Mouse (Mus musculus) liver, embryonic 13.5 days (tissue): ENCODE results near the gene Bend3. TPM values are rescaled to one million over a fixed set of nuclear protein-coding genes. Genes with fewer than 3 reads are reported as not detected.

Experiments
- ATAC-seq: fragments of 200-750 bp; cut with Nextera tagmentation; 2 replicates; pipeline ENCODE4 v1.8.0; 2017; ENCODE audit warnings: low read depth, mild to moderate bottlenecking, moderate number of reproducible peaks, moderate library complexity
- DNase-seq: peaks from one replicate; pipeline ENCODE4 v3.0.0; 2022
- H3K27ac ChIP-seq: fragments of 300-500 bp; sonication (generic); 2 replicates; pipeline ENCODE4 v1.5.1; 2015; ENCODE audit warnings: moderate library complexity, mild to moderate bottlenecking, inconsistent platforms
- H3K27me3 ChIP-seq: fragments of 300-500 bp; sonication (generic); 2 replicates; pipeline ENCODE4 v1.6.1; 2015; ENCODE audit warnings: mild to moderate bottlenecking, inconsistent platforms
- H3K36me3 ChIP-seq: fragments of 300-500 bp; sonication (generic); 2 replicates; pipeline ENCODE4 v1.6.1; 2015; ENCODE audit warnings: mild to moderate bottlenecking, inconsistent platforms
- H3K4me1 ChIP-seq: fragments of 300-500 bp; sonication (generic); replicated peaks from 2 replicates; pipeline ENCODE4 v1.6.1; 2015; ENCODE audit warnings: inconsistent platforms
- H3K4me2 ChIP-seq: fragments of 300-500 bp; sonication (generic); 2 replicates; pipeline ENCODE4 v1.6.1; 2015; ENCODE audit warnings: inconsistent platforms, mild to moderate bottlenecking, moderate library complexity
- H3K4me3 ChIP-seq: fragments of 300-500 bp; sonication (generic); replicated peaks from 2 replicates; pipeline ENCODE4 v1.5.1; 2015; ENCODE audit warnings: mild to moderate bottlenecking, inconsistent platforms
- H3K9ac ChIP-seq: fragments of 300-500 bp; sonication (generic); 2 replicates; pipeline ENCODE4 v1.6.1; 2015; ENCODE audit warnings: mild to moderate bottlenecking, inconsistent platforms
- H3K9me3 ChIP-seq: fragments of 300-500 bp; sonication (generic); replicated peaks from 2 replicates; pipeline ENCODE4 v1.6.1; 2016; ENCODE audit warnings: inconsistent platforms
- WGBS: fragments of 180-500 bp; shearing (Covaris S2); methylation state at CpG from one replicate; pipeline ENCODE4 v1.1.7; 2015; ENCODE audit not compliant: insufficient replicate concordance; 5-methylcytosine and 5-hydroxymethylcytosine counted together
- polyA plus RNA-seq: library from polyadenylated mRNA; unstranded; fragments of >200 nt; fragmentation: Nextera tagmentation; extraction: Ambion mirVana; gene quantifications from 2 replicates; pipeline ENCODE4 v1.2.1, GENCODE M21; 2015

The Bend3 gene
- polyA plus RNA-seq: 1.2 and 1.4 TPM in 2 replicates

DNA sequence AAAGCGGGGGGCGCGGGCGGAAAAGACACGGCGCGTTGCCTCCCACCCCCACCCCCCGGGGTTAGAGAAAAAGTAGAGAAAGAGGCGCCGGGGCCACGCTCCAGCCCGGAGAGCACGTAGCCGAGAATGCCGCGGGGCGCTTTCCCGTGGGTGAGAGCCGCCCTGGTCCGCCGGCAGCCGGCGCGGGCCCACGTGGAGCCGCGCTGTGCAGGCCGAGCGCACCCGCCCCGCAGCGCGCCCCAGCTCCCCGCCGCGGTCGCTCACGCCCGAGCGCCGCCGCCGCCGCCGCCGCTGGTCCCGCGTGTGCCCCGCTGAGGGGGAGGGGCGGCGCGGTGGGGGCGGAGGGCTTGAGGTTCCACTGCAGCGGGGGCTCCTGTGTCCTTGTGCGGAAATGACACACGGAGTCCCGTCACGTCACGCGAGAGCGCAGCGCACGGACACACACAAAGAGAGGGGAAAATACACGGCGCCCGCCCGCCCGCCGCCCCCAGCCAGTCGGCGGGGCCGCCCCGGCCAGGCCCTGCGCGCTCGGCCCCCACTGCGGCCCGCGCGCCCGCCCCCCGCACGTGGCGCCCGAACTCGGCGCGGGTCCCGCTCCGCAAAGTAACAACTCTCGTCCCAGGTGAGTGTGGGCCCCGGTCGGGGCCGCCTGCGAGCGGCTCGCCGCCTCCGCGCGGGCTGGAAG is at the start of gene Bend3:
Gene Bend3, plus strand, starts transcription at position 81 of the 685 bp plus-strand sequence.
- peaks cover 62% of the 10 kb centered on the region for H3K4me1 ChIP-seq
- under 1% methylated on average over 85 of the region's 101 CpGs for WGBS

DNA sequence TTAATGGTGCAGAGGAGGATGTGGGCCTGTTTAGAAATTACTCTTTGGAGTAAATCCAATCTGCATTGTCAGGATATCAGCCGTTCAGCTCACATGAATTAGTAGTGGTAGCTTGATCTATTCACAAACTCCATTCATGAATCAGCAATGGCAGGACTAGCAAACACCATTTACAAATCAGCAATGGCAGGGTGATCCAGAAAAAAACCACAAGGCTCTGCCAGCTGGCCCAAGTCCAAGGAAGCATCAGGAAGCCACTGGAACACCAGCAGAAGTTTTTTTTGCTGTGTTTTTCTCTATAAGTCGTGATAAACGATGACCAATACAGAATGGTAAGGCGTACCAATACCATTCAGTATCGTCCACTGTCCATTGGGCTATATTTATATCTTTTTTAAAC is 48.0 kb upstream of the Bend3 start:
- no peaks in the 10 kb centered on the region for H3K36me3 ChIP-seq
- no peak overlapping the region for H3K4me2 ChIP-seq
- no peak overlapping the region for H3K27ac ChIP-seq
- ATAC-seq (no peak), DNase-seq (no peak)
- H3K9me3 ChIP-seq: no peaks in the 10 kb centered on the region
- H3K27me3 ChIP-seq: no peaks in the 10 kb centered on the region
- 80% methylated on average over 5 of the region's 5 CpGs for WGBS
- H3K9ac ChIP-seq: no peak overlapping the region
- H3K4me3 ChIP-seq: no peak overlapping the region
- no peaks in the 10 kb centered on the region for H3K4me1 ChIP-seq

More for the DNA sequence above, at the start of gene Bend3:
- no peaks in the 10 kb centered on the region for H3K9me3 ChIP-seq
- no peaks in the 10 kb centered on the region for H3K27me3 ChIP-seq
- H3K9ac ChIP-seq: peak within 1 kb of the TSS; percentile 90
- ATAC-seq (peak; percentile 25), DNase-seq (peak; percentile 36)
- no peaks in the 10 kb centered on the region for H3K36me3 ChIP-seq
- peak within 1 kb of the TSS; percentile 88 for H3K27ac ChIP-seq
- peak within 1 kb of the TSS; percentile 99 for H3K4me2 ChIP-seq
- H3K4me3 ChIP-seq: peak within 1 kb of the TSS; percentile 83

DNA sequence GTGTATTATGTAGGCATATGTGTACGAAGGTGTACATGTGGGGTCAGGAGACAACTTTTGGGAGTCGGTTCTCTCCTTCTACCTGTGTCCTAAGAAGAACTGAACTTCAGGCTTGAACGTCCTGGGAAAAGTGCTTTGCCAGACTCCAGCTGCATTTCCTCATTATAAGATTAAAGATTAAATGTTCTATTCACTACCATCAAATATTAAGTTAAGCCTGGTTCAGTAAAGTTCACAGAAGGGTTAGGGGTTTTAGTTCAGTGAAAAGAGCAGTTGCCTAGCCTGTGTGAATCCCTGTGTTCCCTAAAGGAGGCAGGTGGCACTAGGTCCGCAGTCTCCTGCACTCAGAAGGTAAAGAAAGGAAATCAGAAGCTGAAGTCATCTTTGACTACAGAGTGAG is 44.3 kb upstream of the Bend3 start:
- Histone ChIP-seq H3K4me2 (no peak overlapping the region), H3K4me1 (peaks cover under 1% of the 10 kb centered on the region; the same call in 1 of the 2 replicates), H3K9me3 (no peaks in the 10 kb centered on the region), H3K27ac (no peak overlapping the region), H3K27me3 (no peaks in the 10 kb centered on the region), H3K4me3 (no peak overlapping the region), H3K36me3 (no peaks in the 10 kb centered on the region), H3K9ac (no peak overlapping the region)
- no peak for DNase-seq
- WGBS: 77% methylated on average over 4 of the region's 4 CpGs
- no peak for ATAC-seq

DNA sequence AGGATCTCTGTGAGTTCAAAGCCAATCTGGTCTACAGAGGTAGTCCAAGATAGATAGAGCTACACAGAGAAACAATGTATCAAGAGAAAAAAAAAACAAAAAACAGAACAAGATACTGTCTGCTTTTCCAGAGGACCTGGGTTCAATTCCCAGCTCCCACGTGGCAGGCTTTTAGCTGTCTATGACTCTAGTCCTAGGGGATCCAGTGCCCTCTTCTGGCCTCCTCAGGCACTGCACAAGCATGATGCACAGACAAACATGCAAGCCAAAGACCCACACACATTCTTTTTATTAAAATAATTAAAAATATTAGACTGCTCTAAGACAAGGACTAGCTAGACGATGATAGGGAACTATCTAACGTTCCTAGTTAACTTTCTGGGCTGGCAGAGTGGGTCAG is 42.9 kb upstream of the Bend3 start:
- Histone ChIP-seq H3K36me3 (no peaks in the 10 kb centered on the region), H3K9me3 (no peaks in the 10 kb centered on the region), H3K27me3 (no peaks in the 10 kb centered on the region), H3K4me3 (no peak overlapping the region), H3K27ac (no peak overlapping the region), H3K9ac (no peak overlapping the region), H3K4me1 (peaks cover 10% of the 10 kb centered on the region; the same call in 1 of the 2 replicates), H3K4me2 (no peak overlapping the region)
- ATAC-seq: no peak
- 67% methylated on average over 3 of the region's 3 CpGs for WGBS
- no peak for DNase-seq

DNA sequence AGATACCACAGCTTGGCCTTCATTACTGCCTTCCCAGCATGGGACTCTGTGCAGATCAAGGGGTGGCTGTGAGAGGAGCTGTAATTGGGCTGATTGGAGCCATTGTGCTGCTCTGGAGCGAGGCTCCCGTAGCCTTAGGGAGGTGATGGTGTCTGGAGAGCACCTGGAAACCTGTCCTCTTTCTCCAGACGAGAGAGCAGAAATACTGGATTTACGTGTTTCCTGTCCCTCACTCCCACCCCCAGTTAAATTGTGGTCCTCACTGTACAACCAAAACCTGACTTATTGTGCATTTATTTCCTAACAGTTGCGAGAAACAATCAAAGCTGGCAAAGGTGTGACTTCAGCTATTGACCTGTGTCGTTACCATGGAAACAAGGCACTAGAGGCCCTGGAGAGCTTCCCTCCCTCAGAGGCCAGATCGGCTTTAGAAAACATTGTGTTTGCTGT is 39.1 kb upstream of the Bend3 start:
- H3K4me2 ChIP-seq: no peak overlapping the region
- peaks cover 10% of the 10 kb centered on the region; the same call in 1 of the 2 replicates for H3K4me1 ChIP-seq

DNA sequence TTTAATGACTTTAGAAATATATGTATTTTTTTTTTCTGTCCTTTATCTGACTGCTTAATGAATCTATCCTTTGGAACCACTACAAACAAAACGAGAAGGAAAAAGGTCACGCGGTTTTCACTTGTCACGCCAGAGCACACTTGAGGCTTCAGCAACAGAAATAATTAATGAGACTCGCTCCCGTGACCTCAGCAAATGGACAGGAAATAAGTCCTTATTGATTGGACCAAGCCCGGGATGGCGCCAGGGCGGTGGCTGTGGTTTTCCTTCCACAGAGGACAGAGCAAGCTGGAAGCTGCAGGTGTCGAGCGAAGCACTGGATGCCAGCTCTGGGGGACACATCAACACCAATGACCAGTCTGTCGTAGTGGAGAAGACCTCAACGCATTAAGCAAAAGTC is 38.6 kb upstream of the Bend3 start:
- no peak for DNase-seq
- Histone ChIP-seq H3K27ac (no peak overlapping the region), H3K4me2 (no peak overlapping the region), H3K4me1 (peaks cover 10% of the 10 kb centered on the region; the same call in 1 of the 2 replicates), H3K4me3 (no peak overlapping the region), H3K27me3 (no peaks in the 10 kb centered on the region), H3K36me3 (no peaks in the 10 kb centered on the region), H3K9ac (no peak overlapping the region), H3K9me3 (no peaks in the 10 kb centered on the region)
- WGBS: 47% methylated on average over 13 of the region's 13 CpGs
- ATAC-seq: no peak

More for the DNA sequence above, 39.1 kb upstream of the Bend3 start:
- Histone ChIP-seq H3K36me3 (no peaks in the 10 kb centered on the region), H3K9me3 (no peaks in the 10 kb centered on the region), H3K27me3 (no peaks in the 10 kb centered on the region), H3K27ac (no peak overlapping the region), H3K4me3 (no peak overlapping the region), H3K9ac (no peak overlapping the region)
- WGBS: 58% methylated on average over 7 of the region's 7 CpGs
- no peak for ATAC-seq
- no peak for DNase-seq

DNA sequence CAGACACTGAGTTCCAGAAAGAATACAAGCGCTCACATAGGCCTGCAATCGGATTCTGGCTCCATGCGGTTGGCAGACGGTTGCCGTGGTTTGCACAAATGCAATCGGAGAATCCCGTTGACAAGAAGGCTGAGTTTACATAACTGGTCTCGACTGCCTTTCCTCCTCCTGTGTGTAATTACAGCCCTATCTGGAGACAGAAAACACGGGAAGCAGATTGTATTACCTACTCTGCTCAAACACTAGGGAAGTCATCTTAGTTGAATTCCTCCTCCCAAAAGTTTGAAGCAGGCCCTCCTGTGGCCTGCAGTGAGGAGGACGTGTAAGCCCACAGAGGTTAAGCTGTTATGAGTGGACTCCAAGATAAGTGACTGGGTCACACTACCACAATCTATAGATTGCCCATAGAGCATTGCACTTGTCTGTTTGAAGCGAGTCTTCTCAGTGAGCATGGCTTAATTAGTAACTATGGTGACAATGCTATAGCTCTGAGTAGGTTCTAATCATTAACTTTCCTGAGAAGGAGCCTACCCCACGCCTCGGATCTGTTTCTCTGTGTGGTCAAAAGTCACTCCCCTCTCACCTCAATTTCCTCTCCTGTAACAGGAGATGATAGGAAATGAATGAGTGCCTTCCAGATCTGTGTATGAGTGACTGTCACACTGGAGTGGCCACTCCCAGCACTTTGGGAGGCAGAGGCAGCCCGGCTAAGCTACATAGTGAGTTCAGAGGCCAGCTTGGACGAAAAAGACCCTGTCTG is 37.5 kb upstream of the Bend3 start:
- no peak overlapping the region for H3K4me2 ChIP-seq
- ATAC-seq: peak; percentile 77
- no peaks in the 10 kb centered on the region for H3K9me3 ChIP-seq
- no peak overlapping the region for H3K4me3 ChIP-seq
- H3K36me3 ChIP-seq: no peaks in the 10 kb centered on the region
- DNase-seq: no peak
- peaks cover 10% of the 10 kb centered on the region; the same call in 1 of the 2 replicates for H3K4me1 ChIP-seq
- peak overlapping the region; percentile 57 for H3K27ac ChIP-seq
- no peak overlapping the region for H3K9ac ChIP-seq
- no peaks in the 10 kb centered on the region for H3K27me3 ChIP-seq
- 61% methylated on average over 15 of the region's 15 CpGs for WGBS

DNA sequence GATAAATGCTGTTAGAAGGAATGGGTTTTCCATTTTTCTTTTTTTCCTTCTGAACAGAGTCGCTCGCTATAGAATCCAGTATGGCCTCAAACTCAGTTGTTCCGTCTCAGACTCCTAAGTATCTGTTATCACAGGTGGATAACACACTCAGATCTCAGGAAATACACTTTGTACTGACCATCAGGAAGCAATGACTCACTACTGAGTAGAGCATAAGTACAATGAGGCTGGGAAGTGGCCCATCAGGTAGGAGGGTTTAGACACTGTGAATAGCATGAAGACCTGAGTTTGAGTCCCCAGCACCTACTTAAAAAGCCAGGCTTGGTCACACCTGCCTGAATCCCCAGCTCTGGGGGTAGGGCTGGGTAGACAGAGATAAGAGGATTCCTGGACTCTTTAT is 30.0 kb upstream of the Bend3 start:
- Histone ChIP-seq H3K4me2 (no peak overlapping the region), H3K27me3 (no peaks in the 10 kb centered on the region), H3K4me1 (peaks cover 17% of the 10 kb centered on the region), H3K9me3 (no peaks in the 10 kb centered on the region), H3K27ac (no peak overlapping the region), H3K9ac (no peak overlapping the region), H3K4me3 (no peak overlapping the region), H3K36me3 (no peaks in the 10 kb centered on the region)
- ATAC-seq: no peak
- 78% methylated on average over 3 of the region's 3 CpGs for WGBS
- DNase-seq: no peak

DNA sequence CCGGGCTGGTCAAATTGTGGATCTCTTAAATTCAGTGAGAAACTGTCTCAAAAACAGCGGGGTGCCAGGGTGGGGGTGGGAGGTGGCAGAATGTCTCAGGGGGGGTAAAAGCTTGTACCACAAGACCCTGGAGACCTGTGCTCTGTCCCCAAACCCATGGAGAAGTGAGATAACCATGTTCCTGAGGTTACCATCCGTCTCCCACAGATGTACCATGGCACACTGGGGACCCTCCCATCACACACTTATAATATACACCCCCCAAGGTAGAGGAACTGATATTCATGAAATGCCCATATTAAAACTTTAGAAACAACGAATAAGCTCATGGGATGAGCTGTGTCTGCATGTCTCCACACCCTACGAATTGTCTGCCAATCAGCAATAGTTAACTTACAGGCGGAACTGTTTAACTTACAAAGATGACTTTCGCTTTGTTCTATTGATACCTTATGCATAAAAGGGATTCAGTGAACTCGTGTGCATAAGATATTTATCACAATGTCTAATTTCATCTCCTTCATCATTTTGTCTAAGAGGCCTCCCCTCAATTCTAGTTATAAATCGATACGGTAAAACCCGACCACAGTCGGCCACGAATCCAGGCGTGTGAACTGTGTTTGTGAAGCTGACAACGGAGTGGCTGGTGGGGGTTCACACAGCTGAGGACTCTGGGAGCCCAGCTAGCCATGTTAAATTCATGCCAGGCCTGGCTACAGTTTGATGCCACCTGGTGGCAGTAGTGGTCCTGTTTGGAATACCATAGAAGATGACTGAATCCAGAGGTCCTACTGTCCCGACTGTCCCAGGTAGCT is 26.6 kb upstream of the Bend3 start:
- Histone ChIP-seq H3K4me3 (peak overlapping the region; percentile 29), H3K9me3 (no peaks in the 10 kb centered on the region), H3K27me3 (no peaks in the 10 kb centered on the region), H3K9ac (peak overlapping the region; percentile 10; the same call in 1 of the 2 replicates), H3K36me3 (no peaks in the 10 kb centered on the region), H3K4me1 (peaks cover 17% of the 10 kb centered on the region), H3K4me2 (peak overlapping the region; percentile 55), H3K27ac (no peak overlapping the region)
- 17% methylated on average over 16 of the region's 16 CpGs for WGBS
- DNase-seq (peak; percentile 28), ATAC-seq (peak; percentile 61)

DNA sequence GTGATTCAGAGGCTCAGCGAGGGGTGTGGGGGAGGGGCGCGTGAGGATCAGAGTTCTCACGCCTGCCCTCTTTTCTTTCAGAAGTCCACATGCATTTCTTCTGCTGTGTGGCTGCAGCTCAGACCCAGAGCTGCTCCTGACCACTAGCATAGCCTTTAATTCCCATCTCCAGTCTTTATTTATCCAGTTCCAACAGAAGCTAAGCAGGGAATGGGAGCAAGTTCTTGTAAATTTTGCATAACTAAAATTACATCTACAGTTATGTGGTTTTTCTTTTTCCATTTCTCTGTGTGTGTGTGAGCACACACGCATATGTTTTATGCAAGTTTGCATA is 26.0 kb upstream of the Bend3 start:
- 17% methylated on average over 5 of the region's 5 CpGs for WGBS
- Histone ChIP-seq H3K4me2 (peak overlapping the region; percentile 55), H3K27me3 (no peaks in the 10 kb centered on the region), H3K36me3 (no peaks in the 10 kb centered on the region), H3K9me3 (0 out of 2 replicates have a peak, but pooled peaks cover 4% of the 10 kb centered on the region), H3K4me3 (peak overlapping the region; percentile 29), H3K27ac (no peak overlapping the region), H3K4me1 (peaks cover 17% of the 10 kb centered on the region), H3K9ac (no peak overlapping the region)
- ATAC-seq (no peak), DNase-seq (no peak)

DNA sequence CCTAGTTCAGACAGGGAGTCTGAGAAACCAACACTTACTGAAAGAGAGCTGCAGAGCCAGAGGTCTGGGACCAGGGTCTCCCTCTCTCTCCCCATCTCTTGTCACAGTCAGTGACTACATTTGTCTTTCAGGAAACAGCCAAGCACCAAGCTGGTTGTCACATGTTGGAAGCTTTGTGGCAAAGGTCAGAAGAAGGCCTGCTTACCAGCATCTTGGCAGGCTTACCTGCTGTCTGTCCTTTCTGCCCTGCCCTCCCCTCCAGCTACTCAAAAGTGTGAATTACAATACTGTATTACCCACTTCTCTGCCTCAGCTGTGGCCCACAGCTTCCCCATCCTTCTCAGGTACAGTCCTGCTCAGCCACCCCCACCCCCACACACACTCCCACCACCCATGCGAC is 24.4 kb upstream of the Bend3 start:
- 39% methylated on average over 1 of the region's 1 CpGs for WGBS
- no peak overlapping the region for H3K4me2 ChIP-seq
- H3K4me3 ChIP-seq: no peak overlapping the region
- no peak overlapping the region for H3K9ac ChIP-seq
- no peak for DNase-seq
- H3K9me3 ChIP-seq: 0 out of 2 replicates have a peak, but pooled peaks cover 4% of the 10 kb centered on the region
- H3K36me3 ChIP-seq: no peaks in the 10 kb centered on the region
- H3K27ac ChIP-seq: no peak overlapping the region
- H3K27me3 ChIP-seq: no peaks in the 10 kb centered on the region
- peaks cover 17% of the 10 kb centered on the region for H3K4me1 ChIP-seq
- no peak for ATAC-seq
